Mouse (Mus musculus) monocyte, adult 5-6 weeks (primary cell): Measurements from ENCODE around the gene Ece2. TPM values are rescaled to one million over a fixed set of nuclear protein-coding genes. Genes with fewer than 3 reads are reported as not detected.

ENCODE experiments used
- ATAC-seq: fragments of 153-309, 156-312 bp; replicated peaks from 2 replicates; pipeline ENCODE4 v1.8.0; 2017; ENCODE audit warnings: mild to moderate bottlenecking; ENCODE audit not compliant: low TSS enrichment, insufficient number of reproducible peaks, severe bottlenecking, poor library complexity, low FRiP score
- total RNA-seq: library from RNA; stranded (forward); fragments of 200-1000, 200-491, 200-594 nt; gene quantifications from 3 replicates; pipeline ENCODE4 v1.2.3, GENCODE M21; 2017

Gene Ece2
- total RNA-seq, 1 experiment from 2014 or later, result not detected

GRCm38 (mm10) chr16:20675213-20675612 lies 45.6 kb downstream of the Ece2 start:
- no peak for ATAC-seq

GRCm38 (mm10) chr16:20676702-20677101 lies 47.1 kb downstream of the Ece2 start:
- ATAC-seq, result no peak

- no peak for ATAC-seq
These were observed 47.8 kb downstream of the Ece2 start for GRCm38 (mm10) chr16:20677380-20677779.

GRCm38 (mm10) chr16:20677974-20678675 lies 48.5 kb downstream of the Ece2 start:
- ATAC-seq, result no peak

- no peak for ATAC-seq
These were observed 61.1 kb downstream of the Ece2 start for GRCm38 (mm10) chr16:20690774-20691173.

GRCm38 (mm10) chr16:20691617-20692016 lies 62.0 kb downstream of the Ece2 start:
- no peak for ATAC-seq

GRCm38 (mm10) chr16:20692241-20692965 lies 62.8 kb downstream of the Ece2 start:
- ATAC-seq, result no peak

GRCm38 (mm10) chr16:20693111-20693701 lies 63.6 kb downstream of the Ece2 start, which contains the start of gene Fam131a:
Gene Fam131a (plus strand): TSS chr16:20693241.
- peak; percentile 74 for ATAC-seq

GRCm38 (mm10) chr16:20694781-20695180 lies 65.2 kb downstream of the Ece2 start:
- ATAC-seq, result 0 out of 2 replicates have a peak, but pooled peaks have one; percentile 28

GRCm38 (mm10) chr16:20695622-20696323 lies 66.1 kb downstream of the Ece2 start:
- no peak for ATAC-seq

Other genes starting within 250 kb of the Ece2 start
- gene Abcc5, start 203.4 kb upstream of the Ece2 start, total RNA-seq, result 65.5 to 91.9 TPM (median 76.3 TPM) in 3 replicates
- gene Eif2b5, start 131.0 kb upstream of the Ece2 start, total RNA-seq, result 41.2 to 57.3 TPM (median 43.4 TPM) in 3 replicates
- 2.7 to 8.4 TPM (median 5.5 TPM) in 3 replicates for gene Dvl3, start 112.8 kb upstream of the Ece2 start, total RNA-seq
- gene Ap2m1, start 94.3 kb upstream of the Ece2 start, total RNA-seq, result 128 to 192 TPM (median 148 TPM) in 3 replicates
- gene Abcf3, start 81.3 kb upstream of the Ece2 start, total RNA-seq, result 56.4 to 86.6 TPM (median 76.3 TPM) in 3 replicates
- gene Vwa5b2, start 40.4 kb upstream of the Ece2 start, total RNA-seq, result not detected in 3 replicates
- gene Eef1akmt4, start 18.2 kb upstream of the Ece2 start, total RNA-seq, result 2.4 to 3.1 TPM (median 2.5 TPM) in 3 replicates
- not detected in 3 replicates for gene Gm49333, start 18.2 kb upstream of the Ece2 start, total RNA-seq
- gene Alg3, start 18.1 kb upstream of the Ece2 start, total RNA-seq, result 4.3 to 11.9 TPM (median 5.5 TPM) in 3 replicates
- gene Camk2n2, start 8.5 kb upstream of the Ece2 start, total RNA-seq, result 0.49 TPM in 1 of 3 replicates, not detected in the others
- 155 to 180 TPM (median 178 TPM) in 3 replicates for gene Psmd2, start 21.8 kb downstream of the Ece2 start, total RNA-seq
- gene Eif4g1, start 38.5 kb downstream of the Ece2 start, total RNA-seq, result 140 to 207 TPM (median 147 TPM) in 3 replicates
- 1.8 to 5.8 TPM (median 3.5 TPM) in 3 replicates for gene Fam131a, start 63.4 kb downstream of the Ece2 start, total RNA-seq
- 20.0 to 31.9 TPM (median 24.4 TPM) in 3 replicates for gene Polr2h, start 87.8 kb downstream of the Ece2 start, total RNA-seq
- 0.68 TPM in 1 of 3 replicates, not detected in the others for gene Clcn2, start 87.9 kb downstream of the Ece2 start, total RNA-seq
- gene Chrd, start 103.3 kb downstream of the Ece2 start, total RNA-seq, result not detected in 3 replicates
- gene Thpo, start 104.7 kb downstream of the Ece2 start, total RNA-seq, result not detected in 3 replicates